Mouse (Mus musculus) 416B (cell line): Measurements from ENCODE around the gene Masp2.

ENCODE experiments used
- DNase-seq: peaks from one replicate; pipeline ENCODE4 v3.0.0; 2011; ENCODE audit warnings: low read depth

Masp2 gene

GRCm38 (mm10) chr4:148602357-148603120 lies at the start of gene Masp2:
Gene Masp2 (plus strand): TSS chr4:148602554.
- DNase-seq, result no peak

- no peak for DNase-seq
Measured at GRCm38 (mm10) chr4:148557766-148558165, 44.6 kb upstream of the Masp2 start.

- DNase-seq, result peak; percentile 90
Measured at GRCm38 (mm10) chr4:148558297-148559000, 43.9 kb upstream of the Masp2 start, which contains the start of gene Exosc10. Gene Exosc10 (plus strand): TSS chr4:148558429.

- no peak for DNase-seq
Measured at GRCm38 (mm10) chr4:148562676-148563075, 39.7 kb upstream of the Masp2 start.

DNA sequence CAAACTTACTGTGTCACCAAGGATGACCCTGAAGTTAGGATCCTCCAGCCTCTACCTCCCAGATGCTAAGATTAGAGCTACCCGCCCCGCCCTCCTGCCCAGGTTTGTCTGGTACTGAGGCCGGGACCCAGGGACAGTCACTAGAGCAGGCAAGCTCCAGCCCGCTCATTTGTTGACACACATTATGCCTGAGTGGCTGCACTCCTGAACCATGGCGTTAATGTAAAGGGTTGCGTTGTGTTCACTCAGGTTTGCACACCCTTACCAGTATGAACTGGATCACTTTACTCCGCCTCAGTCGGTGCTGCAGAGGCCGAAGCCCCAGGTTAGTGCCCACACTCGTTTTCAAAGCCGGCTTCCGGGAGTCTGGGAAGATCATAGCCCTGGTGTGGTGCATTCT lies 38.8 kb upstream of the Masp2 start:
- DNase-seq, result no peak

GRCm38 (mm10) chr4:148570138-148570537 lies 32.2 kb upstream of the Masp2 start:
- DNase-seq, result no peak

DNA sequence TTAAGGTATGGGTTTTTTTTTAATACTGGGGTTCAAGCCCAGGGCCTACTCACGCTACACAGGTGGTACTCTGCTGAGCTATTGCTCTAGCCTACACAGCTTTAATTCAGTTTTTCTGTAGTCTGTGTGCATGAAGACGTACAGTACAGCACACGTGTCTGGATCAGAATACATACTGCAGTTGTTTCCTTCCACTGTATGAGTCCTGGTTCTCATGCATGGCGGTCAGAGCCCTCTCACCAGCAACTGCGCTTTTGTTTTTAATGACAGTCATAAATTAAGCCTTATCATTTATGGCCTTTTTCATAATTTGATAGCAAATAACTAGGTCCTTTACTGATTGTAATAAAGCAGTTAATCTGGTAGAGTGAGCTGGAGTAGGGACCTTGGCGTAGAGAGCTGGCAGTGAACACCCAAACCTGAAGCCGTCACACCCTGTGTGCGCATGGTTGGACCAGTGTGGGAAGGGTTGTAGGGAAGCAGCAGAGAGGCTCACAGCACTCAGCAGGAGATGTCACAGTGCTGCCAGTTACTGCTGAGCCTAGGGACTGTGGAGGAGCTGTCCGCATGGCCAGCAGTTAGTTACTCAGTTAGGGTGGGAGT lies 31.6 kb upstream of the Masp2 start:
- no peak for DNase-seq

- DNase-seq, result no peak
Measured at GRCm38 (mm10) chr4:148573222-148573621, 29.1 kb upstream of the Masp2 start.

- DNase-seq, result no peak
Measured at GRCm38 (mm10) chr4:148580765-148581164, 21.6 kb upstream of the Masp2 start.

- DNase-seq, result no peak
Measured at GRCm38 (mm10) chr4:148581422-148581821, 20.9 kb upstream of the Masp2 start.

DNA sequence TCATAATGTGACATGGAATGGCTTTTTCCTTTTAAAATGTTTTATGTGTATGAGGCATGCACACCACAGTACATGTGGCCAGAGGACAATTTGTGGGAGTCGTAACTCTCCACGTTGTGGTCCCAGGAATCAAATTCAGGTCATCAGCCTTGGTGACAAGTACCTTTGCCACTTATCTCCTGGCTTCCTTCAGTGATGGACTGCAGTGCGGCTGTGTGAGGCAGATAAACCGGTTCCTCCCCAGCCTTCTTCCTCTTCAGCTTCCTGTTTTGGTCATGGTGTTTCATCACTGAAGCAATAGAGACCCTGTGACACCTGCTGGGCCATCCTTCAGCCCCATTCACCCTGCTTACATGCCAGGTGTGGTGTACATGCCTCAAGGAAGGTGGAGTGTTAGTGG lies 19.1 kb upstream of the Masp2 start:
- peak; percentile 86 for DNase-seq

DNA sequence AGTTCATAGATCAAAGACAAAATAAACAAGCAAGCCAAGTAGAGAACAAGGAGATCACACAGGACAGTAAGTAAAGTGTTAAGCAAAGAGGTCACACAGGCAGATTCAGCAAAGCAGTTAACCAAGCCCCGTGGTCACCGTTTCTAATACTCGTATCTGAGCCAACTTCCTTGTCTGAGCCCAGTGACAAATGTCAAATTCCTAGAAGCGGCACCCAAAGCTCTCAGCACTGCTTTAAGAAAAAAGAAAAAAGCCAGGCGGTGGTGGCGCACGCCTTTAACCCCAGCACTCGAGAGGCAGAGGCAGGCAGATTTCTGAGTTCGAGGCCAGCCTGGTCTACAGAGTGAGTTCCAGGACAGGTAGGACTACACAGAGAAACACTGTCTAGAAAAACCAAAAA lies 15.7 kb upstream of the Masp2 start:
- DNase-seq, result peak; percentile 39

DNA sequence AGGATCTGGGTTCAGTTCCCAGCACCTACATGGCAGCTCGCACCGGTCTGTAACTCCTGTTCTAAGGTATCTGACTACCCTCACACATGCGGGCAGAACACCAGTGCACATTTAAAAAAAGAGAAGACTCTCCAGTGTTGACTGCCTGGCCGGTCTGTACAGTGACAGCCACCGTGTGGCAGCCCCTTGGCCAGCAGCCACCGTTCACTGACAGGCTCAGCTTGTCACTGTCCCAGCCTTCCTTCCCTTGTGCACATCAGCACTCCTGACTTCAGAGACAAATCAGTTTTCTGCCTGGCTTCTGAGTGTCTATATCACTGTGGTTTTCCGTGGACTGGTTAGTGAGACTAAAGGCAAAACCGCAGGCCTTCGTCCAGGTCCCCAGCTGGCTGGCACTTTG lies 13.6 kb upstream of the Masp2 start:
- DNase-seq, result peak; percentile 49

DNA sequence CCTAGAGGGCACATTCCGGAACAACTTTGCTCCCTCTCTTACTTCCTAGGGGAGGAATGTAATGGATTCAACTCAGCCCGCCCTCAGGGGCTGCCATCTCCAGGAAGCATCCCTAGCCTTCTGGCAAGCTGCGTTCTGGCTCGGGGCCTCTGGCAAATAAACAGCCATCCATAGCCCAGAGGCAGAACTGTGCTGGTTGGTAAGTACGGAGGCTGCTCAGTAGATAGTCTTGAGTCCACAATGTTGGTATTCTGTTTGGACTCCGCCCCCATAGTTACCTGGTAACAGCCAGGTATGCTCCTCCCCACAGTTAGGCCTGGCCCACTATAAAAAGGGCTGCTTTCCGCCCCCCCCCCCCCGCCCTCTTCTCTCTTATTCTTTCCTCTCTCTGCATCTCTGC lies 12.8 kb upstream of the Masp2 start:
- DNase-seq, result no peak

DNA sequence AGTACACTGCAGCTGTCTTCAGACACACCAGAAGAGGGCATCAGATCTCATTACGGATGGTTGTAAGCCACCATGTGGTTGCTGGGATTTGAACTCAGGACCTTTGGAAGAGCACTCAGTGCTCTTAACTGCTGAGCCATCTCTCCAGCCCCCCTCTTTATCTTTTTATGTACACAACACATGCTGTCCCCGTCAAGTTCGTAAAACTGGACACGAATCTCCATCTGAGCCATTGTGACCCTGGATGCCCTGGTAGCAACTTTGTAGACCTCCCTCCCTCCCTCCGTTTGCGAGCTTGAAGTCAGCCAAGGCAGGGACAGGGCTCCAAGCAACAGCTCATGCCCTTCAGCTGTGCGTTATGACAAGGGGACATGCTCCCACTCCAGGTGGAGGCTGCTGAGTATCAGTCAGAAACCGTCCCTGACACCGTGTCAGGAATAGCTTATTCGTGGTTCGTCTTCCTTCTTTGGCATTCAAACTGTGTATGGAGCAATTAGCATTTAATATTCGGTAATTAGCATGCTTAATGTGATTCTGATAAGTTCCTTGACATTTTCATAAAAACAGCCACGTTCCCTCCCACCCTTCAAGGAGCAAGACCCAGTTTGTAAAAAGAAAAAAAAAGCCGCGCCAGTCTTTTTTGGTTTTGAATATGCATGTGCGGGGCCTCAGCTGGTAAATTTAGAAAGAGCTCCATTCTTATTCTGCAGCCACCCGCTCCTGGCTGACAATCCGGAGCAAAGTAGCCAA lies 11.8 kb upstream of the Masp2 start:
- peak; percentile 66 for DNase-seq

DNA sequence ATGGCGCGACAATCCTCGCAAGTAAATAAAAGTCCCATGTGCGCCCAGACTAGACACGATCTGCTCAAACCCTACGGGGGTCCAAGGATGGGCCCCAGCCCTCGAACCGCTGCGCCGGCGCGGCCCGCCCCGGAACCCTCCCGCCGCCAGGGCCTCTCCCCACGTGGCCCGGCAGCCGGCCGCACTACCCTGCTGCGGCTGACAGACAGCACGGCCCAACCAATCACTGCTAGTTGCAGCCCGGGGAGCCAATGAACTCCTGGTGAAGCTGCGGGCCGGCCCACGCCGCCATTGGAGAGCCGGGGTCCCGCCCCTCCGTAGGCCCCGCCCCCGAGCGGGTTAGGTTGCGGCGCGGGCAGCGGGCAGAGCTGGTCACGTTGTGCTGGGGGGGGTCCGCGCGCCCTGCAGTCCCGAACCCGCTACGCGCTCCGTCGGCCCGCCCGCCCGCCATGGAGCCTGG lies 11.2 kb upstream of the Masp2 start, which contains the start of gene Srm:
TSS of gene Srm (plus strand) at position 333 of the 460 bp plus-strand sequence.
- peak; percentile 97 for DNase-seq

DNA sequence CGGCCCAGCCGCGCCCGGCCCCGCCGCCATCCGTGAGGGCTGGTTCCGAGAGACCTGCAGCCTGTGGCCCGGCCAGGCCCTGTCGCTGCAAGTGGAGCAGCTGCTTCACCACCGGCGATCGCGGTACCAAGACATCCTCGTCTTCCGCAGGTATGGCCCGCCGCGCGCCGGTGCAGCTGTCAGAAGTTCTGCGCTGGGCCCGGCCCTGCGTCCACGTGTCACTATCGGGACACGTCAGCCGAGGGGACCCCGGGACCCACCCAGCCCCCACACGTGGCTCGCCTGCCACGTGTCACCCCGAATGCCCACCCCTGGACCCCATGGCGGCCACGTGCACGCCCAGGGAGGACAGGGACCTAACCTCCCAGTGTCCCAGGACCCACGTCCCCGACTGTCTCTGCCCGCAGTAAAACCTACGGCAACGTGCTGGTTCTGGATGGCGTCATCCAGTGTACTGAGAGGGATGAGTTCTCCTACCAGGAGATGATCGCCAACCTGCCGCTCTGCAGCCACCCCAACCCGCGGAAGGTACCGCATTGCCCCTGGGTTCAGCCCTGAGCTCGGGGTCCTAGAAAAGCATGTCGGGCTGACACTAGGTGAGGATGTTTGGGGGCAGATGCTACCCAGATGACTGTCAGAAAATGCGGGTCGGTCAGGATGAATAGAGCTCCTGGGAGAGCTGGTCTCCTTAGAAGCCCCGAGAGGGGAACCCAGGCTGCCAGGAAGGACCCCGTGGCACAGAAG lies 10.5 kb upstream of the Masp2 start:
- peak; percentile 42 for DNase-seq

DNA sequence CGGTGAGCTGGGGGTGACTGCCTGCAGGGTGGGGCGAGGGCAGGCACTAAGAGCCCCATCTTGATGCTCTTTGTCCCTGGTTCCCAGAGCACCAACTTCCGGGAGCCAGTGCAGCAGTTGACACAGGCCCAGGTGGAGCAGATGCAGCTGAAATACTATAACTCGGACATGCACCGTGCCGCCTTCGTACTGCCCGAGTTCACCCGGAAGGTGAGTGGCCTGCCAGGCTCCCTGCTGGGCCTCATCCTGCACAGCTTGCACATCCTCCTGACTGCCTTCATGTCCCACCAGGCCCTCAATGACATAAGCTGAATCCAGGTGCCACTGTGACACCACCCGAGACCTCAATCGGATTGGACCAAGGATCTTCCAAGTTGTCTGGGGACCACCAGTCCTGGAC lies 8.4 kb upstream of the Masp2 start:
- DNase-seq, result no peak

DNA sequence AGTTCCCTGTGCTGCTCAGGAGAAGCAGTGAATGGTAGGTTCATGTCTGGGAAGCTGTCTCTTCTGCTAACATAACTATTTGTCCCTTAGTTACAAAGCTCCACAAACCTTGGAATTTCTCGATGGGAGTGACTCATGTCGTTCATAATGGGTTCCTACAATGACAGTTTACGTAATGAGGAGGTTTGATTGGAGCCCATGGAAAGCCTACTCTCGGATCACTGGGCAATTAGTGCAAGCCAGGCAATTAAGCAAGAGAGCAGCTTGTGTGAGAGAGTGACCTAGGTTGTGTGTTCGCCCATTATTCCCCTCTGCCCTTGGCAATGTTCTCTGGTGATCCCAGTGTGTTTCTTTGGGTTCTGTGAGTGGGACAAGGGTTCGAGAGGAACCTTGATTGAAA lies 6.4 kb upstream of the Masp2 start:
- no peak for DNase-seq

GRCm38 (mm10) chr4:148596731-148597130 lies 5.6 kb upstream of the Masp2 start:
- no peak for DNase-seq

DNA sequence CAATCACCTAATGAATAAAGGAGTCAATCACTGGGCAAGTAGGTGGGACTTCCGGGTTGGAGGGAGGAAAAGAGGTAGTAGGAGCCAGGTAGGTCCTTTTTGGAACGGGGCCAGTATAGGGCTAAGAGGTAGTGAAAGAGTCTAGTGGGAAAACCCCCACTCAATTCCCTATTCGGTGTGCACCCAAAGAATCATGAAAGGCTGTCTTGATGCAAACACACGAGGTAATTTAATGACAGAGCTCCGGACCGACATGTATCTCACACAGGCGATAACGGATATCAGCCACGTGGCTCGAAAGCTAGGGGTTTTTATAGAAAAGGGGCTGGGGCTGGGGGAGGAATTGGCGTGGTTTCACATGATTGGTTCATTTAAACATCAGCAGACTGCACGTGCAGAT lies 3.5 kb upstream of the Masp2 start:
- no peak for DNase-seq
